Mouse (Mus musculus) kidney, postnatal 4 days (tissue): ENCODE results near the gene Lamp1.

Experiments
- DNase-seq, 2 experiments: peaks; one replicate each; pipeline ENCODE4 v3.0.0; 2021; ENCODE audit warnings: mixed read lengths in 2 of 2

The Lamp1 gene

DNA sequence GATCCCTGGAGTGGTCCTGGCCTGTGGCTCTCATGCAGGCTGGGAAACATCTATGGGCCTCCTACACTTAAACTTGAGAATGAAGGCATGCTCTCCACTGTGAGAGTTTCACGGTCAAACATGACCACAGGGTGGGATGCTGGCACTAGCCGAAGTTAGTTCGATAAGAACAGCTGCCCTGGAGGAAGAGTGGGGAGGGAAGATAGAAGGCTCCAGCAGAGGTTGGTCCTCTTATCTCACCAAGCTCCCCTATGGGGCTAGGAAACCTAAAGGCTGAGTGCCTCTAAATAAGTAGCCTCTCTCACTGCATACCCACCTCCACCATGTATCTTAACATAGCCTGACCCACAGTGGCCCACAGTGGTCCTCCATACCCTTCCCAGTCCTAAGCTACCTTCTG is 43.8 kb downstream of the Lamp1 start:
- DNase-seq, result no peak

DNA sequence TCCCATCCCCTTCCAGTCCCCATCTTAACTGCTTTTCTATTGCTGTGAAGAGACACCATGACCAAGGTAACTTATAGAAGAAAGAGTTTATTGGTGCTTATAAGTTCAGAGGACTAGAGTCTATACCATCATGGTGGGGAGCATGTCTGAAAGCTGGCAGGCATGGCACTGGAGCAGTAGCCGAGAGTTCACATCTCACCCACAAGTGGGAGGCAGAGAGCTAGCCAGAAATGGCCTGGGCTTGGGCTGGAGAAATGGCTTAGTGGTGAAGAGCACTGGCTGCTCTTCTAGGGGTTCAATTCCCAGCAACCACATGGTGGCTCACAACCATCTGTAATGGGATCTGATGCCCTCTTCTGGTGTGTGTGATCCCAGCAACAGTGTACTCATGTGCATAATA is 44.5 kb downstream of the Lamp1 start:
- DNase-seq, result no peak

GRCm38 (mm10) chr8:13204371-13205140 is 45.6 kb downstream of the Lamp1 start:
- peak in 1 of 2 experiments; percentile 28 for DNase-seq

- no peak for DNase-seq
Observed at GRCm38 (mm10) chr8:13205311-13205710, 46.4 kb downstream of the Lamp1 start.

DNA sequence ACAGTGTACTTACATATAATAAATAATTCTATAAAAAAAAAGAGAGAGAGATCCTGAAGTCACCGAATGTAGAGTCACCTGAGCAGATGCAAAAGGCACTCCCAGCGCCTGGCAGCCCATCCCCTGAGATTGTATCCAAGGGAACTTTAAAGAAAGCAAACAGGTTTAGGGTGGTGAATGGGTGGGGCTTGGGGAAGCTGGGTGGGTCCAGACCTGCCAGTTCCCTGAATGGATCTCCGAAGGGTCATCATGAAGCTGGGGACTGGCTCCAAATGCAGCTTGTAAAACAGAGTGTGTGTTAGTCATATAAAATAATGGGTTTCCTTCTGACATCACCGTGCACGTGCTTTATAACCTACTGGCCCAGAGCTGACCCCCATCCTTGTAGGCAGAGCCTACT is 47.3 kb downstream of the Lamp1 start:
- DNase-seq, result no peak

GRCm38 (mm10) chr8:13208627-13209355 is 49.8 kb downstream of the Lamp1 start:
- peak in 1 of 2 experiments; percentile 25 for DNase-seq

DNA sequence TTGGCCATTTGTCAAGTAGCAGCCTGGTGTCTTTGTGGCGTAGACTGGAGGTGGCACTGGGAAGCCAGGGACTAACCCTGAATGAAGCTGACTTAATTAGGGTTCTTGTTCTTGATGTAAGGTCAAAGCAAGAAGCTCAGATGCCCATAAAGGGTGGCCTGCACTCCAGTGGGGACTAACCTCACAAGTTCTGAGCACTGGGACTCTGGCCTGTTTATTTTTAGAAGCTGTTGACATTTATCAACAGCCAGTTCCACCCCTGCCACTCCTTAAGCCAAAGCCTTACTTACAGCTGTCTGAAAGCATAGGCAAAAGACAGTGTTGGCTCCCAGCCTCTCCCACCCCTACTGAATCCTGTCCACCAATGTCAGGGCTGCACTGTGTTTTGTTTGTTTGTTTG is 50.8 kb downstream of the Lamp1 start:
- DNase-seq, result no peak

- DNase-seq, result peak; percentile 91 to 93
Observed at GRCm38 (mm10) chr8:13213479-13214268, 54.7 kb downstream of the Lamp1 start.

- no peak for DNase-seq
Observed at GRCm38 (mm10) chr8:13216386-13216785, 57.4 kb downstream of the Lamp1 start.

DNA sequence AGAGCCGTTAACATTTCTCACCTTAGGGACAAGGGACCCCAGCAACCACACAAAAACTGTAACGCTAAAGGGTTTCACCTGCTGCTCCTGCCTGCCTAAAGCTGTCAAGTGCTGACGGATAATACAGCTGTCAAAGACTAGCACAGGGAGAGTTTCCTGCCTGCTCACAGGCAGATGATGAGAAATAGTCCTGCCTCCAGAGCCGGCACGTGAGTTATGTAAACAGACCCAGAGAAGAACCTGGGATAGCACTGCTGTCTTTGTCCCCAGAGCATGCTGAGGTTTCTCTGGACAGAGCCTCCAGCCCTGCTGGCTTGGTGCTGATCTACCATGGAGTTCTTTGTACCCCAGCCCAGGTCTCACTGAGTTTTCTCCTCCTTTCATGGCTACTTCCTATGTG is 58.1 kb downstream of the Lamp1 start:
- no peak for DNase-seq

DNA sequence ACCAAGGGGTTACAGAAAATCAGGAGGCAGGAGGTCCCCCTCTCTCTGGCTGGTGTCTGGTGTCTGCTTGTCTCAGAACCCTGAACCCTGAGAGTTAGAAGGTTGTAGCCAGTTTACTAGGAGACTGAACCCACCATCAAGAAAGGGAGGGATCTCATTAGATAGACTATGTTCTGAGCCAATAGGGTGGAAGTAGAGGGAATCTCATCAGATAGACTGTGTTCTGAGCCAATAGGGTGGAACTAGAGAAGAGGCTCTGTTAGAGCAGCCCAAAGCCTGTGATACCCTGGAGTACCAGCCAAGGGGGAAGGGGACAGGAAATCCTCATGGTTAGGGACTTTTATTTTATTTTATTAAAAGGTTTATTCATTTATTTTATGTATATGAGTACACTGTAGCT is 59.0 kb downstream of the Lamp1 start:
- no peak for DNase-seq

DNA sequence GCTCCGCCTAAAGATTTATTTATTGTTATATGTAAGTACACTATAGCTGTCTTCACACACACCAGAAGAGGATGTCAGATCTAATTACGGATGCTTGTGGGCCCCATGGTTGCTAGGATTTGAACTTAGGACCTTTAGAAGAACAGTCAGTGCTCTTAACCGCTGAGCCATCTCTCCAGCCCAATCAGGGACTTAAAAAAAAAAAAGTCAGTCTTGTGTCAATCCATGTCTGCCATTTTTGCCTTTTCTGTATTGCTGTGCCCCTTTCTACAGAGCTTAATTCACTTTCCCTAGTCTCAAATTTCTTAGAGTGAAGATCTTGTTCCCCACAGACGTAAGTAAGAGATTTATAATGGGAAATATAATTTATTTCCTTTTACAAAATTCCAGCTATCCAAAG is 59.5 kb downstream of the Lamp1 start:
- DNase-seq, result no peak

DNA sequence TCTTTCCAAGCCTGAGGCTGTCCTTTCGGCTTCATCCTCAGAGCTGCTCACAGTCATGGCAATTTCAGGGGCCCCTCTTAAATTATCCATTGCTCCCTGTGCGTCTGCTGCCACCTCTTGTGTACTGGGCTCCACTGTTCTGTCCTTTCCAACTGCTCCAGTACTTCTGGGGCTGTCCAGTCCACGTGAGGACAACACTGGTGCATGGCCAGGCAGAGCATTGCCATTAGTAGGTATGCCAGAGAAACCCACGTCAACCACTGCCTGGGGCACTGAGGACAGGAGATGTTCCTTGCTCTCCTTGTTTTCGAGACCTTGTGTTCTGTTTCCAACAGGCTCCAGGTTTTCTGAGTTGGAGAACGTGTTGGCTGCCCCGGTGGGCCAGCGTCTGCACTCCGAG is 65.5 kb downstream of the Lamp1 start:
- DNase-seq, result no peak
